Mouse (Mus musculus): ENCODE results near the gene Sergef. TPM values are rescaled to one million over a fixed set of nuclear protein-coding genes. Genes with fewer than 3 reads are reported as not detected.

Sergef gene
- polyA plus RNA-seq, 1 experiment from 2014 or later = 11.4 TPM

DNA sequence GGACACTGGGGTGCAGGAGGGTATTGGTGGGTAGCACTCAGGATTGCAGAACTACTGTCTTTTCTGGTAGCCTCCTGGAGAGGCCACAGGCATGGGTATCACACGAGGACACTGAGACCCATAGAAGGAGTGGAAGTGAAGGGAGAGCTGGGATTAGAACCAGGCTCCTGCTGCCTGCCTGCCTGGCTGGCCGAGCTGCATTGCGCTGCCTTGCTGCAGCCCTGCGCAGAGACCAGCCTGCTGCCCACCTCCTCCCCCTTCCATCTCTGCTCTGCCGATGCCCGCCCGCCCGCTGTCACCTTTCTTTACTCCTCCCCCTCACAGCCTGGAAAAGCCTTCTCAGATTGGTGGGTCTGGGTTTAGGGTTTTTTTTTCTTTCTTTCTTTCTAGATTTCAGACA is 239.3 kb downstream of the Sergef start:
- H3K4me2 ChIP-seq (ENCODE audit: low read depth, low read length) = no peak overlapping the region
- peaks cover 5% of the 10 kb centered on the region for H3K4me1 ChIP-seq (ENCODE audit: control insufficient read depth, insufficient read depth, low read length)
- no peak for ATAC-seq (replicated peaks; ENCODE audit: extremely low read depth, insufficient read depth, low FRiP score)
- no peaks in the 10 kb centered on the region for H3K36me3 ChIP-seq (ENCODE audit: control insufficient read depth, insufficient read depth)
- H3K27ac ChIP-seq (ENCODE audit: low read length) = no peak overlapping the region
- WGBS = 49% methylated on average over 8 of the region's 8 CpGs
- H3K9ac ChIP-seq (ENCODE audit: low read length) = no peak overlapping the region
- no peaks in the 10 kb centered on the region for H3K9me3 ChIP-seq (replicated peaks; ENCODE audit: control insufficient read depth, low read length)
- no peak overlapping the region for H3K4me3 ChIP-seq (ENCODE audit: low read length)
- peaks cover 52% of the 10 kb centered on the region for H3K27me3 ChIP-seq (ENCODE audit: control insufficient read depth, insufficient read depth, low read length)

DNA sequence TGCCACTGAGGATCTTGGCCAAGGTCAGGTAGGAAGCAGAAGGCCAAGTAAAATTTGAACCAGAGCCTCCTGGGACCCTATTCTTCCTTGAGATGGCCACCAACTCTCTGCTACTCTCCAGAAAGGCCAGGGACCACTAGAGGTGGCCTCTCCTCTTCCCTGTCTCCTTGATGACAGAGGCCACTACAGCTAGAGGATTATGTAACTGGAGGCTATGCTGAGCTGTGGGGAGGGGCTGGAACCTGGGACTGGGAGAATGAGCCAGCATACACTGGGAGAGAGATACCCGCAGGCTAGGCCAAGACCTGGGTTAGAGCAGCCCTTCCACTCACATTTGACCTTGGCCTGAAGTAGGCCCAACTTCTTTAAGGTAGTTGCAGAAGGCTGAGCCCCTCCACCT is 239.9 kb downstream of the Sergef start:
- Histone ChIP-seq H3K27ac (ENCODE audit: low read length) (no peak overlapping the region), H3K27me3 (ENCODE audit: control insufficient read depth, insufficient read depth, low read length) (peaks cover 59% of the 10 kb centered on the region), H3K9ac (ENCODE audit: low read length) (no peak overlapping the region), H3K4me3 (ENCODE audit: low read length) (no peak overlapping the region), H3K36me3 (ENCODE audit: control insufficient read depth, insufficient read depth) (no peaks in the 10 kb centered on the region), H3K9me3 (replicated peaks; ENCODE audit: control insufficient read depth, low read length) (no peaks in the 10 kb centered on the region), H3K4me1 (ENCODE audit: control insufficient read depth, insufficient read depth, low read length) (peaks cover 5% of the 10 kb centered on the region), H3K4me2 (ENCODE audit: low read depth, low read length) (no peak overlapping the region)
- no peak for ATAC-seq (replicated peaks; ENCODE audit: extremely low read depth, insufficient read depth, low FRiP score)
- 75% methylated on average over 1 of the region's 1 CpGs for WGBS

DNA sequence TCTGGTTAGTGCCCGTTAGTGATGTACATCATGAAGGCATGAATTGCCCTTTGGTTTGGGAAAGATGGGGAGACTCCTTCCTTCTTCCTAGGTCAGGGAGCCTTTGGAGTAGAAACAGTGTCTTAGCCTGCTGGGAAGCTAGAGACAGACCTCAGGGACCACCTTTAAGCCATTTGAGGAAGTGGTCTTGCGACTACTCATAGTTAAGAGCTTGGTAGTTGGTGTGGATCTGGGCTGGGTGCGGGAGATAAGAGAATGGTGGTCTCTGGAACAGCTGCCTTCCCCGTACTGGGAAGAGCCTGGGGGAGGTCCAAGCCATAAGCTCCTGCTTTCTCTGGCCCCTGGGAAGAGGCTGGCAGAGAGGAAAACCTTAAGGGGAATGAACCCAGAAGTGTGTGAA is 241.0 kb downstream of the Sergef start:
- H3K4me1 ChIP-seq (ENCODE audit: control insufficient read depth, insufficient read depth, low read length) = peaks cover 5% of the 10 kb centered on the region
- H3K4me3 ChIP-seq (ENCODE audit: low read length) = no peak overlapping the region
- H3K4me2 ChIP-seq (ENCODE audit: low read depth, low read length) = no peak overlapping the region
- no peak for ATAC-seq (replicated peaks; ENCODE audit: extremely low read depth, insufficient read depth, low FRiP score)
- H3K27ac ChIP-seq (ENCODE audit: low read length) = no peak overlapping the region
- no peaks in the 10 kb centered on the region for H3K9me3 ChIP-seq (replicated peaks; ENCODE audit: control insufficient read depth, low read length)
- peaks cover 69% of the 10 kb centered on the region for H3K27me3 ChIP-seq (ENCODE audit: control insufficient read depth, insufficient read depth, low read length)
- 47% methylated on average over 4 of the region's 4 CpGs for WGBS
- H3K36me3 ChIP-seq (ENCODE audit: control insufficient read depth, insufficient read depth) = no peaks in the 10 kb centered on the region
- no peak overlapping the region for H3K9ac ChIP-seq (ENCODE audit: low read length)

DNA sequence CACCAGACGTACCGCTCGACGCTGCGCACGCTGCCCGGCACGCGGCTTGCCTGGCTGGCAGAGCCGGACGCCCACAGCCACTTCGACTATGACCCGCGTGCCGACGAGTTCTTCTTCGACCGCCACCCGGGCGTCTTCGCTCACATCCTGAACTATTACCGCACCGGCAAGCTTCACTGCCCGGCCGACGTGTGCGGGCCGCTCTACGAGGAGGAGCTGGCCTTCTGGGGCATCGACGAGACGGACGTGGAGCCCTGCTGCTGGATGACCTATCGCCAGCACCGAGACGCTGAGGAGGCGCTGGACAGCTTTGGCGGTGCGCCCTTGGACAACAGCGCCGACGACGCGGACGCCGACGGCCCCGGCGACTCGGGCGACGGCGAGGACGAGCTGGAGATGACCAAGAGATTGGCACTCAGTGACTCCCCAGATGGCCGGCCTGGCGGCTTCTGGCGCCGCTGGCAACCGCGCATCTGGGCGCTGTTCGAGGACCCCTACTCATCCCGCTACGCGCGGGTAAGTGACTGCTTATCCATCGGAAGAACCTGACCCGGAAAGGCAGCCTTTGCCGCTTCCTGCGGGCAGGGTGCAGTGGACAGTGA is 241.8 kb downstream of the Sergef start:
- no peak overlapping the region for H3K9ac ChIP-seq (ENCODE audit: low read length)
- peaks cover 73% of the 10 kb centered on the region for H3K27me3 ChIP-seq (ENCODE audit: control insufficient read depth, insufficient read depth, low read length)
- no peak overlapping the region for H3K4me2 ChIP-seq (ENCODE audit: low read depth, low read length)
- no peak overlapping the region for H3K27ac ChIP-seq (ENCODE audit: low read length)
- H3K4me3 ChIP-seq (ENCODE audit: low read length) = no peak overlapping the region
- H3K9me3 ChIP-seq (replicated peaks; ENCODE audit: control insufficient read depth, low read length) = no peaks in the 10 kb centered on the region
- H3K36me3 ChIP-seq (ENCODE audit: control insufficient read depth, insufficient read depth) = no peaks in the 10 kb centered on the region
- peaks cover 5% of the 10 kb centered on the region for H3K4me1 ChIP-seq (ENCODE audit: control insufficient read depth, insufficient read depth, low read length)
- 10% methylated on average over 70 of the region's 70 CpGs for WGBS
- ATAC-seq (replicated peaks; ENCODE audit: extremely low read depth, insufficient read depth, low FRiP score) = no peak

DNA sequence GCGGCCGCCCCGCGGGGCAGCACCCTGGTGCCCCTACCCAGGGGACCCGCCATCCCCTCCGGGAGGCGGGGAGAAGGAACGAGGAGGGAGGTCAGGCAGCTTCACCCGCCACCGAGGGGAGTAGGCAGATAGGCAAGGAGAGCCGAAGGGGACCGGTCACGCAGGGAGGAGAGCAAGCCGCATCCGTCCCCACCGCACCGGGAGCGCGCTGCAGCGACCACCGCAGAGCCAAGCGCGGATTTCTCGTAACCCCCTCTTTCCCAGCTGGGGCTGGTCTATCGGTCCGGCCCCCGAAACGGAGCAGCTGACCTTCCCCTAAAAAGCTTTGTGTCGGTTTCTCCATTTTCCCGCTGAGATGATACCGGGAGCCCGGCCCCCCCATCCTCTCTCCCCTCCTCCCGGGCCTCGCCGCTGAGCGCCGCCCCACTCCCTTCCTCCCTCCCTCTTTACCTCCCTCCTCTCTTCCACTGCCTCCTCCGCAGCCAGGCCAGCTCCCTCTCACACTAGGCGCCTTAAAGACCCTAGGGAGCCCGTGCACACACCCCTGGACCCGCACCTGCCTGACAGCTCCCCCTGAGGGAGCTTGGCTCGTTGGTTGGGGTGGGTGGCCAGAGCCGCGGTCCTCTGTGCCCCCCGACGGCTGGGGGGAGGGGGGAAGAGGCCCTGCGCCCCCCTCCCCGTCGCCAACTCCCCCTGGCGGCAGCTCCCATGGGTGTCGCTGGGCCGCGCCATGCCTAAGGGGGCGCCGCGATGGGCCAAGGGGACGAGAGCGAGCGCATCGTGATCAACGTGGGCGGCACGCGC is 242.5 kb downstream of the Sergef start:
- Histone ChIP-seq H3K36me3 (ENCODE audit: control insufficient read depth, insufficient read depth) (no peaks in the 10 kb centered on the region), H3K4me2 (ENCODE audit: low read depth, low read length) (peak overlapping the region; percentile 90), H3K4me3 (ENCODE audit: low read length) (peak overlapping the region; percentile 54), H3K4me1 (ENCODE audit: control insufficient read depth, insufficient read depth, low read length) (peaks cover 5% of the 10 kb centered on the region), H3K27me3 (ENCODE audit: control insufficient read depth, insufficient read depth, low read length) (peaks cover 73% of the 10 kb centered on the region), H3K9me3 (replicated peaks; ENCODE audit: control insufficient read depth, low read length) (no peaks in the 10 kb centered on the region), H3K9ac (ENCODE audit: low read length) (no peak overlapping the region), H3K27ac (ENCODE audit: low read length) (no peak overlapping the region)
- 3% methylated on average over 59 of the region's 64 CpGs for WGBS
- no peak for ATAC-seq (replicated peaks; ENCODE audit: extremely low read depth, insufficient read depth, low FRiP score)

DNA sequence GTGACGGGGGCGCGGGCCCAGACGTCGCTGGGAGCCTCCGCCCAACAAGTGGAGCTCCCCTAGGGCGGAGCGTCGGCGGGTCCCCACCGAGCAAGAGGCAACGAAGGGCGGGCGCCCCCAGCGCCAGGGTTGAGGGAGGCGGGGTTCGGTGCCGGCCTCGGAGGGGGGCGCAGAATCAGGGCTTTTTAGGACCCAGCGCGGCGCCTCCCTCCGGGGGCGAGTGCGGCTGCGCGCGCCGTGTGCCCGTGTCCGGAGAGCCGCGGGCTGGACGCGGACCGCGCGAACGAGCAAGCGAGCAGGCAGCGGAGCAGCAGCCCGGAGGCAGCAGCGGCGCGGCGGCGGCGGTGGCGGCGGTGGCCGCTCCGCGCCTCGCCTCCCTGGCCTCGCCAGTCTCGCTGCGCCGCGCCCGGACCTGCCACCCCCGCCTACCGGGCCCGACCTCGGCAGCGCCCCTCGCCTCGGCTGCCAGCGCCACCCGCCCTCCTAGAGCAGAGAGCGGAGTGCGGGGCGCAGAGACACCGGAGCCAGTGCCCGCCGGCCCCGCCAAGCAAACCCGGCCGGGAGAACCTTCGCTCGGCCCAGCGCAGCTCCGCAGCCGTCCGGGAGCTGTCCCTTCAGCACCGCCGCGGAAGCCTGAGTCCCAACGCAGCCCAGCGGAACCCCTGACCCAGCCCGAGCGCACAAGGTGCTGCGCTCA is 243.2 kb downstream of the Sergef start, which contains the start of gene Kcnc1:
Gene Kcnc1, plus strand, starts transcription at position 267 of the 697 bp plus-strand sequence.
- no peaks in the 10 kb centered on the region for H3K36me3 ChIP-seq (ENCODE audit: control insufficient read depth, insufficient read depth)
- H3K9ac ChIP-seq (ENCODE audit: low read length) = no peak within 1 kb of the TSS
- no peak within 1 kb of the TSS for H3K27ac ChIP-seq (ENCODE audit: low read length)
- H3K4me3 ChIP-seq (ENCODE audit: low read length) = peak within 1 kb of the TSS; percentile 54
- peak; percentile 81 for ATAC-seq (replicated peaks; ENCODE audit: extremely low read depth, insufficient read depth, low FRiP score)
- peaks cover 72% of the 10 kb centered on the region for H3K27me3 ChIP-seq (ENCODE audit: control insufficient read depth, insufficient read depth, low read length)
- peak within 1 kb of the TSS; percentile 90 for H3K4me2 ChIP-seq (ENCODE audit: low read depth, low read length)
- no peaks in the 10 kb centered on the region for H3K9me3 ChIP-seq (replicated peaks; ENCODE audit: control insufficient read depth, low read length)
- H3K4me1 ChIP-seq (ENCODE audit: control insufficient read depth, insufficient read depth, low read length) = peaks cover 5% of the 10 kb centered on the region
- WGBS = under 1% methylated on average over 63 of the region's 93 CpGs

DNA sequence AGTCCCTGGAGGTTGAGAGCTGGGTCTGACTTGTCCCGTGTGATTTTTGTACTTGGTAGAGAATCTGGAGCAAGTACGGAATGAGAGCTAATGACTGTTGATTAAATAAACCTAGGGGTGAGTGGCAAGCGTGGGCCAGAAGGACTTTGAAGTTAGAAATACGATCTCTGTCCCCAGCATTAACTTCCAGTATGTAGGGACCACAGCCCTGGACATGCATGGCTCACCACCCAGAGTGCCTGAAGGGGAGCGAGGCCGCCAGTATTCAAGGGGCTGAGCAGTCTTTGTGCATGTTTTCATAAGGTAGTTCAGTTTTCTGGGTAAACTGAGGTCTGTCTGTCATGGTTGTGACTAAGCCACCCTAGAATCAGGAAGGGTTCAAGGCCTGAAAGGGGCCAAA is 244.0 kb downstream of the Sergef start:
- ATAC-seq (replicated peaks; ENCODE audit: extremely low read depth, insufficient read depth, low FRiP score) = no peak
- Histone ChIP-seq H3K4me2 (ENCODE audit: low read depth, low read length) (peak overlapping the region; percentile 90; the same call in 1 of the 2 replicates), H3K36me3 (ENCODE audit: control insufficient read depth, insufficient read depth) (no peaks in the 10 kb centered on the region), H3K27me3 (ENCODE audit: control insufficient read depth, insufficient read depth, low read length) (peaks cover 70% of the 10 kb centered on the region), H3K9ac (ENCODE audit: low read length) (no peak overlapping the region), H3K9me3 (replicated peaks; ENCODE audit: control insufficient read depth, low read length) (no peaks in the 10 kb centered on the region), H3K4me1 (ENCODE audit: control insufficient read depth, insufficient read depth, low read length) (peaks cover 5% of the 10 kb centered on the region), H3K4me3 (ENCODE audit: low read length) (no peak overlapping the region), H3K27ac (ENCODE audit: low read length) (no peak overlapping the region)
- 39% methylated on average over 6 of the region's 6 CpGs for WGBS

DNA sequence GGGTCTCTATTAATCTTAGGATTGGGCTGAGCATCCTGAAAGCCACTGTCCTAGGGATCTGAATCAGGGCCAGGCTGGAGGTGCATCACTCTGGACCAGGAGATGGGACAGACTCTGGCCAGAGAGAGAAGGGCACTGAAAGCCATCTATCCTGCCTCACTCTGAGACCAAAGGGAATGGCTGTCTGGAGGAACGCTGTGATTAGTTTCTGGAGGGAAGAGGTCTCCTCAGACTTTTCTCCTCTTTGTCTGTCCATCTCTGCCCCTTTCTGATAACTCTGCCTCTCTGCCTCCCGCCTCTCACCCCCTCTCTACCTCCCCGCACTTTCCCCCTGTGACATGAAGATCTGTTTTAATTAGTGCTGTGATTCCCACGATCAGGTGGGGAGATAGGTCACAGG is 244.7 kb downstream of the Sergef start:
- no peak overlapping the region for H3K9ac ChIP-seq (ENCODE audit: low read length)
- H3K4me1 ChIP-seq (ENCODE audit: control insufficient read depth, insufficient read depth, low read length) = peaks cover 5% of the 10 kb centered on the region
- no peak for ATAC-seq (replicated peaks; ENCODE audit: extremely low read depth, insufficient read depth, low FRiP score)
- no peak overlapping the region for H3K4me3 ChIP-seq (ENCODE audit: low read length)
- no peak overlapping the region for H3K4me2 ChIP-seq (ENCODE audit: low read depth, low read length)
- H3K27ac ChIP-seq (ENCODE audit: low read length) = no peak overlapping the region
- WGBS = 50% methylated on average over 4 of the region's 4 CpGs
- H3K27me3 ChIP-seq (ENCODE audit: control insufficient read depth, insufficient read depth, low read length) = peaks cover 66% of the 10 kb centered on the region
- no peaks in the 10 kb centered on the region for H3K9me3 ChIP-seq (replicated peaks; ENCODE audit: control insufficient read depth, low read length)
- no peaks in the 10 kb centered on the region for H3K36me3 ChIP-seq (ENCODE audit: control insufficient read depth, insufficient read depth)
